25 mouse cellular contexts compared by ENCODE assay signal in genomic region chr3:9434394-9435175, GRCm38 (mm10).
"Had no signal": no experiment of that assay in that cellular context is flagged by ENCODE, and none has a peak within 500 bp of the region (broad histone marks: within the 10 kb centered on the region; RNA-seq: fewer than 3 reads in every experiment).

No protein-coding gene starts in this region.

- DNase-seq: kidney, adult 11 months; kidney, adult 8-10 months; kidney, postnatal 10 days; kidney, postnatal 36 days; layer of hippocampus, postnatal 36 days; lung, adult 2 months; lung, postnatal 14 days; lung, postnatal 4 days; midbrain, embryonic 14.5 days; retina, postnatal 1 day; right cerebral cortex, postnatal 25 days; spleen, adult 18-20 months; thymus, adult 2 months; thymus, postnatal 14 days; thymus, postnatal 4 days had no signal

- H3K27me3 ChIP-seq: kidney, embryonic 15.5 days; limb, embryonic 12.5 days; limb, embryonic 15.5 days; liver, embryonic 12.5 days; liver, embryonic 15.5 days; neural tube, embryonic 12.5 days; neural tube, embryonic 15.5 days; stomach, embryonic 15.5 days had no signal

- H3K9ac ChIP-seq: kidney, embryonic 15.5 days; limb, embryonic 12.5 days; limb, embryonic 15.5 days; liver, embryonic 12.5 days; liver, embryonic 15.5 days; neural tube, embryonic 12.5 days; neural tube, embryonic 15.5 days; stomach, embryonic 15.5 days had no signal

- H3K4me3 ChIP-seq: kidney, embryonic 15.5 days; left cerebral cortex, adult 2 months; limb, embryonic 12.5 days; limb, embryonic 15.5 days; liver, embryonic 12.5 days; liver, embryonic 15.5 days; midbrain, embryonic 10.5 days; neural tube, embryonic 12.5 days; neural tube, embryonic 15.5 days; stomach, embryonic 15.5 days had no signal

- ATAC-seq: liver, embryonic 12.5 days had no signal

- H3K4me2 ChIP-seq: kidney, embryonic 15.5 days; limb, embryonic 12.5 days; limb, embryonic 15.5 days; liver, embryonic 12.5 days; liver, embryonic 15.5 days; neural tube, embryonic 12.5 days; neural tube, embryonic 15.5 days; stomach, embryonic 15.5 days had no signal

- H3K9me3 ChIP-seq: kidney, embryonic 15.5 days; limb, embryonic 12.5 days; limb, embryonic 15.5 days; liver, embryonic 12.5 days; liver, embryonic 15.5 days; midbrain, embryonic 10.5 days; neural tube, embryonic 12.5 days; neural tube, embryonic 15.5 days; stomach, embryonic 15.5 days had no signal

- H3K27ac ChIP-seq: kidney, embryonic 15.5 days; left cerebral cortex, adult 2 months; limb, embryonic 12.5 days; limb, embryonic 15.5 days; liver, embryonic 12.5 days; liver, embryonic 15.5 days; midbrain, embryonic 10.5 days; neural tube, embryonic 12.5 days; neural tube, embryonic 15.5 days; stomach, embryonic 15.5 days had no signal

- H3K4me1 ChIP-seq: kidney, embryonic 15.5 days; limb, embryonic 12.5 days; limb, embryonic 15.5 days; liver, embryonic 15.5 days; neural tube, embryonic 12.5 days; neural tube, embryonic 15.5 days; stomach, embryonic 15.5 days had no signal
